Mouse (Mus musculus) midbrain, embryonic 11.5 days (tissue): ENCODE data around the gene Paqr7. TPM values are rescaled to one million over a fixed set of nuclear protein-coding genes. Genes with fewer than 3 reads are reported as not detected.

ENCODE experiments used
- ATAC-seq: fragments of 200-750 bp; cut with Nextera tagmentation; 2 replicates; pipeline ENCODE4 v1.8.0; 2017; ENCODE audit warnings: moderate TSS enrichment, moderate library complexity; ENCODE audit not compliant: low FRiP score
- DNase-seq: peaks from one replicate; pipeline ENCODE4 v3.0.0; 2015; ENCODE audit warnings: low spot score; ENCODE audit errors: missing footprints
- H3K27ac ChIP-seq: fragments of 300-500 bp; sonication (generic); 2 replicates; pipeline ENCODE4 v1.5.1; 2014; ENCODE audit warnings: low read depth, low read length
- H3K27me3 ChIP-seq: fragments of 300-500 bp; sonication (generic); 2 replicates; pipeline ENCODE4 v1.6.1; 2014; ENCODE audit warnings: mild to moderate bottlenecking, low read length, moderate library complexity, mixed read lengths; ENCODE audit not compliant: control insufficient read depth, insufficient read depth
- H3K36me3 ChIP-seq: fragments of 300-500 bp; sonication (generic); 2 replicates; pipeline ENCODE4 v1.6.1; 2014; ENCODE audit warnings: mild to moderate bottlenecking, low read length, moderate library complexity, mixed read lengths; ENCODE audit not compliant: control insufficient read depth, insufficient read depth
- H3K4me1 ChIP-seq: fragments of 300-500 bp; sonication (generic); 2 replicates; pipeline ENCODE4 v1.6.1; 2014; ENCODE audit warnings: low read length; ENCODE audit not compliant: control insufficient read depth, insufficient read depth
- H3K4me2 ChIP-seq: fragments of 300-500 bp; sonication (generic); 2 replicates; pipeline ENCODE4 v1.6.1; 2014; ENCODE audit warnings: mild to moderate bottlenecking, moderate library complexity
- H3K4me3 ChIP-seq: fragments of 300-500 bp; sonication (generic); 2 replicates; pipeline ENCODE4 v1.5.1; 2014; ENCODE audit warnings: low read depth, low read length
- H3K9ac ChIP-seq: fragments of 300-500 bp; sonication (generic); 2 replicates; pipeline ENCODE4 v1.6.1; 2014; ENCODE audit warnings: low read length
- H3K9me3 ChIP-seq: fragments of 300-500 bp; sonication (generic); 2 replicates; pipeline ENCODE4 v1.6.1; 2016; ENCODE audit warnings: low read length; ENCODE audit not compliant: control insufficient read depth
- WGBS: fragments of 180-500 bp; shearing (Covaris S2); extraction: QIAGEN DNeasy Blood & Tissue Kit; methylation state at CpG from one replicate; pipeline ENCODE4 v1.1.7; 2014; 5-methylcytosine and 5-hydroxymethylcytosine counted together
- polyA plus RNA-seq: library from polyadenylated mRNA; unstranded; fragments of >200 nt; fragmentation: Nextera tagmentation; extraction: Ambion mirVana; gene quantifications from 2 replicates; pipeline ENCODE4 v1.2.1, GENCODE M21; 2014

Gene Paqr7
- polyA plus RNA-seq, 1 experiment from 2014 or later, result 1.3 TPM

DNA sequence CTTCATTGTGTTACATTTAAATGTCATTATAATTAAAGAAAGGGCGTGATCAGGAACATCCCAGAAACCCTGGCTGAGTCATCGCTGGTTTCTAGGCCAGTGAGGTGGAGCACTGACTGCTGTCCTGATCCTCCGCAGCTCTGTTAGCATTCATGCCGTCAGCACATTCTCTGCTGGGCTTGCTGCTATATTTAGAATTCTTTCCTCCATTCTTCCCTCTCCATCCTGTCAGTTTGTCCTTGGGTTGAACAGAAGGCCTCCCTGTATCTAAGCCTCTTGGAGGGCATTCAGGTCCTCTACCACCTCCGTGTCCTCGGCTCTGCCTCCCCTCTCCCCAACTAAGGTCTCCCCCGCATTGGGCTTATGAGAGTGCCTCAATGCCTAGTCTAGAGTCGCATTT is 20.5 kb downstream of the Paqr7 start:
- 77% methylated on average over 8 of the region's 8 CpGs for WGBS
- H3K4me3 ChIP-seq, result no peak overlapping the region
- no peak overlapping the region for H3K27ac ChIP-seq
- no peaks in the 10 kb centered on the region for H3K27me3 ChIP-seq
- H3K9me3 ChIP-seq, result no peaks in the 10 kb centered on the region
- H3K9ac ChIP-seq, result no peak overlapping the region
- DNase-seq, result no peak
- no peak overlapping the region for H3K4me2 ChIP-seq
- H3K4me1 ChIP-seq, result peaks cover 5% of the 10 kb centered on the region
- no peak for ATAC-seq
- H3K36me3 ChIP-seq, result 0 out of 2 replicates have a peak, but pooled peaks cover 2% of the 10 kb centered on the region

DNA sequence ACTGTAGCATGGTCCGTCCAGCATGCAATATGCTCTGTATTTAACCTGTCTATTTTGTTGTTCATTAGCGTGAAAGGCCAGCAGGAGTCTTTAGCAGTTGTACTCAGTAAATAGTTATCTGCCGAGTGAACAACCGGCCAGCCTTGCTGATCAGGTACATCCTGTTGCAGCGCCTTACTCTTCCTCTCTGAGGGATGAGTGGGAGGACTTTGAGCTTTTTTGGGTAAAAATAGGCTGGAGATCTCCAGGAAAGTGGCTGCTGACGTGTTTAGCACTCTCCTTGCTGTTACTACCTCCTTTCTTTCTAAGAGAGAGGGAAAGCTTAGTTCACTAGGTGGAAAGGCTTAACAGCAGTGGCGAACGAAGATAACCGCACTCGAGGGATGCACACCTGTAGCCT is 21.2 kb downstream of the Paqr7 start:
- WGBS, result 95% methylated on average over 10 of the region's 10 CpGs
- H3K4me3 ChIP-seq, result no peak overlapping the region
- H3K4me1 ChIP-seq, result peaks cover 1% of the 10 kb centered on the region
- no peaks in the 10 kb centered on the region for H3K9me3 ChIP-seq
- H3K27ac ChIP-seq, result no peak overlapping the region
- no peak for DNase-seq
- H3K9ac ChIP-seq, result no peak overlapping the region
- peaks cover 2% of the 10 kb centered on the region; the same call in 1 of the 2 replicates for H3K36me3 ChIP-seq
- no peak overlapping the region for H3K4me2 ChIP-seq
- no peaks in the 10 kb centered on the region for H3K27me3 ChIP-seq
- ATAC-seq, result no peak

DNA sequence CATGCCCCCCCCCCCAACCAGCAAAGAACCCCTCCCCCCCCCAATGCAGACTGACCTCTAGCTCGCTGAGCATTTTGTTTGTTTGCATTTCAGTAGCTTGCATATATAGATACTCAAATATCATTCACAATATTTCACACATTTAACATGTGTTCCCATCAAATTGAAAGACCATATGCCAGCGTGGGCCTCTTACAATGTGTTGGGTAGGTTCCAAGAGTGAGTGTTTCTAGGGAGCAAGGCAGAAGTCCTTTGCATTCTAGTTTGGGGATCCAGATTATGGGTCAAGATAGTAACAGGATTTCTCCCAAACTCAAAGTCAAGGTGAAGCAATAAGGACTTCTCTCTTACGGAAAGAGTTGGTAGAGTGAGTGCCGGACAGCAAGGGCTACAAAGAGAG is 22.0 kb downstream of the Paqr7 start:
- DNase-seq, result no peak
- Histone ChIP-seq H3K27ac (no peak overlapping the region), H3K9ac (no peak overlapping the region), H3K9me3 (no peaks in the 10 kb centered on the region), H3K4me1 (no peaks in the 10 kb centered on the region), H3K27me3 (no peaks in the 10 kb centered on the region), H3K4me3 (no peak overlapping the region), H3K4me2 (no peak overlapping the region), H3K36me3 (peaks cover 2% of the 10 kb centered on the region; the same call in 1 of the 2 replicates)
- no peak for ATAC-seq
- WGBS, result 93% methylated on average over 4 of the region's 4 CpGs

DNA sequence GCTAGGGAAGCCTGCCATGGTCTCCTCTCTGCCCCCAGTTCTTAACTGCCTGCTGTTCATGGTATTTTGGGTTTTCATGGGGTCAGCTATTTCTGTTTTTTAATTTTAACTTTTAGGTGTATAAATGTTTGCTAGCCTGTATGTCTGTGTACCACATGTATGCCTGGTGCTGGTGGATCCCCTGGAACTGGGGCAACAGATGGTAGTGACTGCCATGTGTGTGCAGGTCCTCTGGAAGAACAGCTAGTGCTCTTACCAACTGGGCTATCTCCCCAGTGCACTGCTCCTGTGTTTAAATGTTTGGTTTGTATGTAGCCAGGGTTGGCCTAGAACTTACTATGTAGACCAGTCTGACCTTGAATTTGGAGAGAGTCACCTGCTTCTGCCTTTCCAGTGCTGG is 22.8 kb downstream of the Paqr7 start:
- Histone ChIP-seq H3K4me3 (no peak overlapping the region), H3K27ac (no peak overlapping the region), H3K4me2 (no peak overlapping the region), H3K27me3 (no peaks in the 10 kb centered on the region), H3K9ac (no peak overlapping the region), H3K9me3 (no peaks in the 10 kb centered on the region), H3K4me1 (no peaks in the 10 kb centered on the region), H3K36me3 (peaks cover 6% of the 10 kb centered on the region)
- DNase-seq (no peak), ATAC-seq (no peak)

DNA sequence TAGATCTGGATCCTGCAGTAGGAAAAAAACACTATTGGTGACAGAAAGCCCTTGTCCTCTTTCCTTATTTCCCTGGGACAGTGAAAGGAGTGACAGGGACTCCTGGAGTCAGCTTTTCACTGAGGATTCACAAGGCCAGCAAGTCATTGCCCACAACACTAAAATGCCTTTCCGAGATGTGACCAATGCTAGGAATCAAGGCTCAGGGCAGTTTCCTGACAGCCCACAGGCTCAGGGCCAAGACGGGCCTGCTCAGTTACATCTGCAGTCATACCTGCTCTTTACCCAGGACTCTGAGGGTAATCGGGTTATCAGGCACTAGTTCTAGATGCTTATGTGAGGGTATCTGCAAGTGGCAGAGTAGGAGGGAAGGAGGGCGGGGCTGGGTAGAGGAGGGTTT is 26.9 kb downstream of the Paqr7 start:
- ATAC-seq, result no peak
- 93% methylated on average over 4 of the region's 4 CpGs for WGBS
- no peaks in the 10 kb centered on the region for H3K4me1 ChIP-seq
- no peak overlapping the region for H3K4me2 ChIP-seq
- H3K9ac ChIP-seq, result no peak overlapping the region
- no peak overlapping the region for H3K4me3 ChIP-seq
- H3K27me3 ChIP-seq, result no peaks in the 10 kb centered on the region
- no peak overlapping the region for H3K27ac ChIP-seq
- no peak for DNase-seq
- no peaks in the 10 kb centered on the region for H3K9me3 ChIP-seq
- peaks cover 10% of the 10 kb centered on the region for H3K36me3 ChIP-seq

DNA sequence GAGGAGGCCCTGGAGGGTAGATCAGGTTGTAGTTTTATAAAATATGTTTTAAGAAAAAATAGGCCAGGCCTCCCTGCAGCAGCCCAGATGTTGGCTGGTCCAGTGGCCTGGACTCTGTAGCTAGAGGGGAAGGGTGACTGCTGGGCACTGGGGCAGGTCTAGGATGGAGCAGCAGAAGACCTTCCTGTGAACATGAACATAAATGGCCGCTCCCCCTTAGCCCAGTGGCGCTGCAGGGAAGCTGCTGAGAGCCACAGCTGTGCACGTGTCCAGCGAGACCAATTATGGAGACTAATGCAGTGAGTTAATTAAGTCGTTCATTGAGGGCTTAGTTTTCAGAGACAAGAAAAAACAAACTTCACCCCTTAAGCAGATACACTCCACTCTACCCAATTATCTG is 29.3 kb downstream of the Paqr7 start:
- ATAC-seq (no peak), DNase-seq (no peak)
- Histone ChIP-seq H3K9me3 (no peaks in the 10 kb centered on the region), H3K9ac (no peak overlapping the region), H3K36me3 (peaks cover 25% of the 10 kb centered on the region), H3K27me3 (no peaks in the 10 kb centered on the region), H3K4me1 (no peaks in the 10 kb centered on the region), H3K27ac (no peak overlapping the region), H3K4me2 (no peak overlapping the region), H3K4me3 (no peak overlapping the region)
- WGBS, result 70% methylated on average over 5 of the region's 5 CpGs

DNA sequence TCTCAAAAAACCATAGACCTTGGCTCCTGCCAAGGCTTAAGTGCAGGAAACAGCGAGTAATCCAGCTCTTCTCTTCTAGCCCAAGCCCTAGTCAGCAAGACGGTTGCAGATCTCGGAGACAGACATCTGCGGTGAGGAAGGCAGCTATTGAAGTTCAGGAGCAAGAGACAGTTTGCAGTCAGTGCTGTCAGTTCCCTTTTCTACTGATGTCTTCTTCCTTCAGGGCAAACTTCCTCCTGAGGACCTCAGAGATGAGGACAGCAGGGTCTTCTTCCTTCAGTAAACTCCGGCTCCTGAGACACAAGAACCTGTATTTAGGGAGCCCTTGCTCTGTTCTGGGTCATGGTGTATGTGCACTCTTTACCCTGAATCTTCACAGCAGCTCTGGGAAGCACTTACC is 29.7 kb downstream of the Paqr7 start:
- no peaks in the 10 kb centered on the region for H3K9me3 ChIP-seq
- no peak overlapping the region for H3K4me3 ChIP-seq
- no peak overlapping the region for H3K9ac ChIP-seq
- ATAC-seq, result no peak
- H3K27me3 ChIP-seq, result no peaks in the 10 kb centered on the region
- H3K4me2 ChIP-seq, result no peak overlapping the region
- no peaks in the 10 kb centered on the region for H3K4me1 ChIP-seq
- peaks cover 27% of the 10 kb centered on the region for H3K36me3 ChIP-seq
- no peak overlapping the region for H3K27ac ChIP-seq
- no peak for DNase-seq
- WGBS, result 82% methylated on average over 5 of the region's 5 CpGs

DNA sequence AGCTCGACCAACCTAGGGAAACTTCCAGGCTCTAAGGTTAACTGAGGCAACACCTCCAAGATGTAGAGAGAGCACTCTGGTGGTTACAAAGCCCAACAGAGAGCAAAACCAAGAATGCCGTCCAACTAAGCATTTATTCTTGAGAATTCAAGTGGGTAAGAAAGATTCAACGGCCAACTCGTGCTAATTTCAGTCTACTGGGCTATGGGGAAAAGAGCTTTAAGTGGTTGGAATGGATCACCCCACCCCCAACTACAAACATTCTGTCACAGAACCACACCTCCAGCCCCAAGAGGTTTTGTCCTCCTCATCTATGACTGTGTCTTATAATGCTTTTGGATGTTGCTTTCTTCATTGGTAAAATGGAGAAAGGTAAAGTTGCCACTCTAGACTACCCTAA is 36.4 kb downstream of the Paqr7 start:
- no peaks in the 10 kb centered on the region for H3K27me3 ChIP-seq
- no peak overlapping the region for H3K4me2 ChIP-seq
- ATAC-seq (no peak), DNase-seq (no peak)
- no peaks in the 10 kb centered on the region for H3K9me3 ChIP-seq
- H3K4me1 ChIP-seq, result peaks cover 13% of the 10 kb centered on the region
- no peak overlapping the region for H3K4me3 ChIP-seq
- no peak overlapping the region for H3K27ac ChIP-seq
- peaks cover 18% of the 10 kb centered on the region for H3K36me3 ChIP-seq
- 83% methylated on average over 4 of the region's 4 CpGs for WGBS
- H3K9ac ChIP-seq, result no peak overlapping the region

DNA sequence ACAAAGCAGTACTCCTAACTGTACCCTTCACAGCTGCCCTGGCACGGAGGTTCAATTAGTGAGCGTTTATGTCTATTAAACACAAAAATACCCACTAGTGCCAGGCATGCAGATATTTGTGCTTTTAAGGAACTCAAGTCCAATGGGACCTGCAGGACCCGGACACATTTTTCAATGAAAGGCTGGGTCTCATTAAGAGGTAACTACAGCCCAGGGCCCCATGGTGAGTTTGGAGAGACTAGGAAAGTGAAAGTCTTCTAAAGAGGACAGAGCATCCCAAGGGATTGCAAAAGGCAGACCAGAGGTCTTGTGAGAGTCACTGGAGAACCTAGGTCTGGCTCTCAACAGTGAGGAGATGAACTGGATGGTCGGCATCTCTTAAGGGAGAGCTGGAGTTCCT is 36.9 kb downstream of the Paqr7 start:
- no peak for ATAC-seq
- Histone ChIP-seq H3K27me3 (no peaks in the 10 kb centered on the region), H3K4me1 (peaks cover 13% of the 10 kb centered on the region), H3K9ac (no peak overlapping the region), H3K9me3 (no peaks in the 10 kb centered on the region), H3K4me2 (peak overlapping the region; percentile 95), H3K4me3 (no peak overlapping the region), H3K27ac (no peak overlapping the region), H3K36me3 (peaks cover 17% of the 10 kb centered on the region)
- no peak for DNase-seq
- WGBS, result 89% methylated on average over 4 of the region's 4 CpGs
